Mouse (Mus musculus): ENCODE results near the gene Atxn3. TPM values are rescaled to one million over a fixed set of nuclear protein-coding genes. Genes with fewer than 3 reads are reported as not detected.

The Atxn3 gene
- total and polyA plus RNA-seq, 2 experiments from 2014 or later: 8.9 to 13.7 TPM

DNA sequence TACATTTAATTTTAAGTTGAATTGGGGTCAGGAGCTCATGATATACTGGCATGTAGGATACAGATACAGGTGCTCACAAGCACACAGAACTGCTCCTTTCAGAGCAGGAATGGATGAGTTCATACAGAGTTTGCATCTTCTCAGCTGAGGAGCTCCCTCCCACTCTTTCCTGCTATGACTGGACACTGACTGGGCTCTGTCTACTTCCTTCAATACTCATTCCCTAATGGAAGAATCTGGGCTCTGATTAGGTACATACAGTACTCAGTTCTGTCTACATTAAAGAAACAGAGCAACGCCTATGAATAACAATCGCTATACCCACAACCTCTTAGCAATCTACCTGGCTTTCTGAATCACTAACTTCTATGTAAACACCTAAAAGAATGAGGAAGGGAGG is 65.2 kb downstream of the Atxn3 start:
- ATAC-seq (no peak), DNase-seq (no peak)
- no peaks in the 10 kb centered on the region for H3K4me1 ChIP-seq (ENCODE audit: insufficient read depth)
- WGBS: 98% methylated on average over 2 of the region's 2 CpGs
- no peak overlapping the region for H3K9ac ChIP-seq
- H3K4me2 ChIP-seq (ENCODE audit: low read depth): no peak overlapping the region
- peaks cover 24% of the 10 kb centered on the region for H3K36me3 ChIP-seq (ENCODE audit: insufficient read depth)
- H3K4me3 ChIP-seq (ENCODE audit: low read depth, low read length): no peak overlapping the region
- H3K27ac ChIP-seq (ENCODE audit: low read depth, low read length): no peak overlapping the region
- TF ChIP-seq CTCF (IDR thresholded peaks at IDR 0.05; ENCODE audit: low read depth): no peak
- no peaks in the 10 kb centered on the region for H3K27me3 ChIP-seq (ENCODE audit: insufficient read depth, low read length)
- H3K9me3 ChIP-seq (ENCODE audit: low read length): no peaks in the 10 kb centered on the region

GRCm38 (mm10) chr12:101891066-101891465 is 67.0 kb downstream of the Atxn3 start:
- no peak overlapping the region for H3K27ac ChIP-seq (ENCODE audit: low read depth, low read length)
- H3K9ac ChIP-seq: no peak overlapping the region
- no peak for DNase-seq
- no peaks in the 10 kb centered on the region for H3K4me1 ChIP-seq (ENCODE audit: insufficient read depth)
- H3K27me3 ChIP-seq (ENCODE audit: insufficient read depth, low read length): no peaks in the 10 kb centered on the region
- no peak for ATAC-seq
- WGBS: 83% methylated on average over 5 of the region's 5 CpGs
- H3K9me3 ChIP-seq (ENCODE audit: low read length): no peaks in the 10 kb centered on the region
- H3K4me2 ChIP-seq (ENCODE audit: low read depth): no peak overlapping the region
- no peak for TF ChIP-seq CTCF (IDR thresholded peaks at IDR 0.05; ENCODE audit: low read depth)
- no peak overlapping the region for H3K4me3 ChIP-seq (ENCODE audit: low read depth, low read length)
- H3K36me3 ChIP-seq (ENCODE audit: insufficient read depth): peaks cover 31% of the 10 kb centered on the region

- WGBS: 94% methylated on average over 3 of the region's 3 CpGs
- peaks cover 44% of the 10 kb centered on the region for H3K36me3 ChIP-seq (ENCODE audit: insufficient read depth)
- no peak for ATAC-seq
- H3K27ac ChIP-seq (ENCODE audit: low read depth, low read length): no peak overlapping the region
- DNase-seq: no peak
- no peak overlapping the region for H3K4me3 ChIP-seq (ENCODE audit: low read depth, low read length)
- no peaks in the 10 kb centered on the region for H3K9me3 ChIP-seq (ENCODE audit: low read length)
- TF ChIP-seq CTCF (IDR thresholded peaks at IDR 0.05; ENCODE audit: low read depth): no peak
- no peak overlapping the region for H3K4me2 ChIP-seq (ENCODE audit: low read depth)
- no peak overlapping the region for H3K9ac ChIP-seq
- no peaks in the 10 kb centered on the region for H3K4me1 ChIP-seq (ENCODE audit: insufficient read depth)
- no peaks in the 10 kb centered on the region for H3K27me3 ChIP-seq (ENCODE audit: insufficient read depth, low read length)
These were observed 68.7 kb downstream of the Atxn3 start for GRCm38 (mm10) chr12:101889351-101889750.

GRCm38 (mm10) chr12:101888312-101888711 is 69.7 kb downstream of the Atxn3 start:
- Histone ChIP-seq H3K9ac (no peak overlapping the region), H3K36me3 (ENCODE audit: insufficient read depth) (peaks cover 52% of the 10 kb centered on the region), H3K4me2 (ENCODE audit: low read depth) (no peak overlapping the region), H3K9me3 (ENCODE audit: low read length) (no peaks in the 10 kb centered on the region), H3K27ac (ENCODE audit: low read depth, low read length) (no peak overlapping the region), H3K4me3 (ENCODE audit: low read depth, low read length) (no peak overlapping the region), H3K27me3 (ENCODE audit: insufficient read depth, low read length) (no peaks in the 10 kb centered on the region), H3K4me1 (ENCODE audit: insufficient read depth) (no peaks in the 10 kb centered on the region)
- ATAC-seq (no peak), DNase-seq (no peak)
- TF ChIP-seq CTCF (IDR thresholded peaks at IDR 0.05; ENCODE audit: low read depth): no peak
- 91% methylated on average over 2 of the region's 2 CpGs for WGBS

DNA sequence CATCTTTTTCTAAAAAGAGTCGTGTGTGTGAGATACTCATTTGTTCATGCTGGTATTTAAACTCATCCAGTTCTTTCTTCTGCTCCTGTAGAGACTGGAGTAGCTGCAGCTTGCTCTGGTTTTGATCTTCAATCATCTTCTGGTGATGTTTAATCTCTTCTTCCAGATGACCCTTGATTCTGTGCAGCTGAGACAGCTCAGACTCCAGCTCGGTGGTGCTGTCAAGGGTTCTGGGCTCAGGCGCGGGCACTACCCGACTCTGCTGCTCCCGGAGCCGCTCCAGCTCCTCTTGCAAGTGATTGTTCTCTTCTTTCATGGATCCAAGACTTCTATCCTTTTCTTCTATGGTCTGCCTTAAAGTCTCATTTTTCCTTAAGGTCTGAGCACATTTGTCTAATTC is 73.1 kb downstream of the Atxn3 start:
- no peaks in the 10 kb centered on the region for H3K27me3 ChIP-seq (ENCODE audit: insufficient read depth, low read length)
- H3K4me1 ChIP-seq (ENCODE audit: insufficient read depth): no peaks in the 10 kb centered on the region
- H3K9ac ChIP-seq: no peak overlapping the region
- no peak for TF ChIP-seq CTCF (IDR thresholded peaks at IDR 0.05; ENCODE audit: low read depth)
- H3K27ac ChIP-seq (ENCODE audit: low read depth, low read length): no peak overlapping the region
- H3K4me2 ChIP-seq (ENCODE audit: low read depth): no peak overlapping the region
- DNase-seq (no peak), ATAC-seq (no peak)
- H3K4me3 ChIP-seq (ENCODE audit: low read depth, low read length): no peak overlapping the region
- peaks cover 40% of the 10 kb centered on the region for H3K36me3 ChIP-seq (ENCODE audit: insufficient read depth)
- H3K9me3 ChIP-seq (ENCODE audit: low read length): no peaks in the 10 kb centered on the region
- WGBS: 97% methylated on average over 7 of the region's 7 CpGs

GRCm38 (mm10) chr12:101876374-101876773 is 81.7 kb downstream of the Atxn3 start:
- no peak for ATAC-seq
- no peak overlapping the region for H3K27ac ChIP-seq (ENCODE audit: low read depth, low read length)

DNA sequence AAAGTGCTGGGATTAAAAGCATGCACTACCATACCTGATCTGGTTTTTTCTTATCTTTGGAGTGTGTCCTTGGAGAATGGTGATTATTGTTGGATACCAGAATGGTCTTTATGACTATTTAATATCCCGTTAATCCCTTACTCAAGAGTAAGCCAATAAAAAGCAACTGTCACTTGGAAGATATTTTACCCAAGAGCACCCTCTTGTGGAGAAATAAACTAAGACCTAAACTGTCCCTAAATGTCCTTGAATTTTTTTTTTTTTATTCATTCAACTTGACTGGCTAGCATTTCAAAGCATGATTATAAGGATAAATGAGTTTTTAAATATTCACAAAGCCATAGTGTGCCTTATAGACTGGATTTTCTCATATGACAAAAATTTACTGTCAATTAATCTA is 82.9 kb downstream of the Atxn3 start:
- no peak overlapping the region for H3K4me3 ChIP-seq (ENCODE audit: low read depth, low read length)
- H3K4me2 ChIP-seq (ENCODE audit: low read depth): no peak overlapping the region
- DNase-seq (peak; percentile 49), ATAC-seq (peak; percentile 55; the same call in 1 of the 2 replicates)
- no peak overlapping the region for H3K27ac ChIP-seq (ENCODE audit: low read depth, low read length)
- H3K9ac ChIP-seq: no peak overlapping the region
- no peaks in the 10 kb centered on the region for H3K27me3 ChIP-seq (ENCODE audit: insufficient read depth, low read length)
- H3K36me3 ChIP-seq (ENCODE audit: insufficient read depth): peaks cover 17% of the 10 kb centered on the region
- H3K4me1 ChIP-seq (ENCODE audit: insufficient read depth): no peaks in the 10 kb centered on the region
- H3K9me3 ChIP-seq (ENCODE audit: low read length): no peaks in the 10 kb centered on the region
- 50% methylated on average over 1 of the region's 1 CpGs for WGBS
- peak; percentile 58 for TF ChIP-seq CTCF (IDR thresholded peaks at IDR 0.05; ENCODE audit: low read depth)

More at GRCm38 (mm10) chr12:101876374-101876773, 81.7 kb downstream of the Atxn3 start:
- no peak for DNase-seq
- H3K4me1 ChIP-seq (ENCODE audit: insufficient read depth): no peaks in the 10 kb centered on the region
- TF ChIP-seq CTCF (IDR thresholded peaks at IDR 0.05; ENCODE audit: low read depth): no peak
- H3K4me3 ChIP-seq (ENCODE audit: low read depth, low read length): no peak overlapping the region
- H3K27me3 ChIP-seq (ENCODE audit: insufficient read depth, low read length): no peaks in the 10 kb centered on the region
- H3K9me3 ChIP-seq (ENCODE audit: low read length): no peaks in the 10 kb centered on the region
- peaks cover 17% of the 10 kb centered on the region for H3K36me3 ChIP-seq (ENCODE audit: insufficient read depth)
- H3K4me2 ChIP-seq (ENCODE audit: low read depth): no peak overlapping the region
- no peak overlapping the region for H3K9ac ChIP-seq
- WGBS: 92% methylated on average over 2 of the region's 2 CpGs

Other genes starting within 250 kb of the Atxn3 start
- gene Tc2n, start 239.7 kb downstream of the Atxn3 start, total RNA-seq (2014; rRNA removed): 0.62 and 0.86 TPM in 2 replicates
- gene Tc2n, start 239.7 kb downstream of the Atxn3 start, polyA plus RNA-seq (2015; fragmentation: Nextera tagmentation; extraction: Ambion mirVana): 0.10 and 0.31 TPM in 2 replicates
- 4.2 and 7.5 TPM in 2 replicates for gene Fbln5, start 139.2 kb downstream of the Atxn3 start, total RNA-seq (2014; rRNA removed)
- 14.0 and 15.6 TPM in 2 replicates for gene Fbln5, start 139.2 kb downstream of the Atxn3 start, polyA plus RNA-seq (2015; fragmentation: Nextera tagmentation; extraction: Ambion mirVana)
- 17.2 and 20.4 TPM in 2 replicates for gene Trip11, start 45.0 kb downstream of the Atxn3 start, total RNA-seq (2014; rRNA removed)
- 11.1 and 17.1 TPM in 2 replicates for gene Trip11, start 45.0 kb downstream of the Atxn3 start, polyA plus RNA-seq (2015; fragmentation: Nextera tagmentation; extraction: Ambion mirVana)
- gene Cpsf2, start 17.7 kb upstream of the Atxn3 start, total RNA-seq (2014; rRNA removed): 37.2 and 38.1 TPM in 2 replicates
- gene Cpsf2, start 17.7 kb upstream of the Atxn3 start, polyA plus RNA-seq (2015; fragmentation: Nextera tagmentation; extraction: Ambion mirVana): 25.5 and 28.8 TPM in 2 replicates
- 3.0 and 5.6 TPM in 2 replicates for gene Slc24a4, start 170.5 kb upstream of the Atxn3 start, total RNA-seq (2014; rRNA removed)
- 1.4 and 2.4 TPM in 2 replicates for gene Slc24a4, start 170.5 kb upstream of the Atxn3 start, polyA plus RNA-seq (2015; fragmentation: Nextera tagmentation; extraction: Ambion mirVana)